In the genomic region with DNA sequence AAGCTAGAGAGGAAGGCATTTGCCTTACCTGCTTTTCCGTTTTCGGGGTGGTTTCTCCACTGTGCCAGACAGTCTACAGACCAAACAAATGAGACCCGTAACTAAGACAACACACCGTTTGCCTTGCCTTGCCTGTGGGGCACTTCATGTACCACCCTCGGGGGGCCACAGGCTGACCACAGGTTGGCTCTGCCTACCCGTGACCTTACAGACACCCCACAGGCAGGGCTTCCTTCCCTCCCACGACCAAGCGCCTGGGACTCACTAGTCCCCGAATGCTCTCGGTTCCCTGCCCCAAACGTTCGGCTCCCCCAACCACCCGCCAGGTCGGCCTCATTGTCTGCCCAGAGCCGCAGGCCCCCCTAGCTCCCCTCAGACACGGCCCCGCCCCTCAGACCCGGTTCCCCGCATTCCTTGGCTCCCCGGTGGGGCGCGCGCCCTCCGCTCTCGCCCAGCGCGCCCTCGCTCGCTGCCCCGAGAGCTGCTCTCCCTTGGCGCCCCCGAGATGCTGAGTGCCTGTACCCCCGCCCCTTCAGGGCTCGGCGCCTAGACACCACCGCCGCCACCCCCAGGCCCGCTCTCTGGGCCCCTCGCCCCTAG, we compare ENCODE assay signal across 8 mouse cellular contexts. TPM values are rescaled to one million over a fixed set of nuclear protein-coding genes. Genes with fewer than 3 reads are reported as not detected.
DNase-seq lines count a peak whose midpoint lies in the region; ATAC-seq and TF ChIP-seq lines count a peak whose summit lies in the region.

No protein-coding gene starts in this region.

- TF ChIP-seq POLR2A in ES-Bruce4 (IDR thresholded peaks at IDR 0.05; ENCODE audit: insufficient read depth, low read length) = no peak

- TF ChIP-seq EP300 in ES-Bruce4 (IDR thresholded peaks at IDR 0.05; ENCODE audit: insufficient read depth, low read depth, low read length) = no peak

- peak overlapping the region; percentile 85 for H3K4me2 ChIP-seq in heart, embryonic 13.5 days
- peak overlapping the region; percentile 71 for H3K4me2 ChIP-seq in embryonic facial prominence, embryonic 12.5 days (replicated peaks)

- no peak for DNase-seq in heart, adult 18-20 months
- peak; percentile 19 for DNase-seq in lung, postnatal 25 days (ENCODE audit: low spot score)
- DNase-seq in spleen, postnatal 4 days (ENCODE audit: low spot score in 2 of 2) = peak; percentile 51 to 81
- no peak for DNase-seq in embryo, embryonic 9.5 days (ENCODE audit: extremely low spot score)

- peaks cover 10% of the 10 kb centered on the region for H3K36me3 ChIP-seq in heart, embryonic 13.5 days
- H3K36me3 ChIP-seq in ES-Bruce4 (ENCODE audit: control insufficient read depth, insufficient read depth, low read length, poor library complexity, severe bottlenecking) = no peaks in the 10 kb centered on the region; the same call in 1 of the 2 replicates
- H3K36me3 ChIP-seq in embryonic facial prominence, embryonic 12.5 days = 0 out of 2 replicates have a peak, but pooled peaks cover 4% of the 10 kb centered on the region

- peaks cover 16% of the 10 kb centered on the region for H3K4me1 ChIP-seq in heart, embryonic 13.5 days
- H3K4me1 ChIP-seq in ES-Bruce4 (ENCODE audit: control insufficient read depth, insufficient read depth, low read length) = no peaks in the 10 kb centered on the region
- peaks cover 8% of the 10 kb centered on the region; the same call in 1 of the 2 replicates for H3K4me1 ChIP-seq in embryonic facial prominence, embryonic 12.5 days

- TF ChIP-seq CTCF in ES-Bruce4 (IDR thresholded peaks at IDR 0.05; ENCODE audit: low read depth, low read length) = no peak

- H3K4me3 ChIP-seq in heart, embryonic 13.5 days = peak overlapping the region; percentile 85
- H3K4me3 ChIP-seq in ES-Bruce4 (ENCODE audit: low read depth, low read length) = peak overlapping the region; percentile 86
- H3K4me3 ChIP-seq in embryonic facial prominence, embryonic 12.5 days = peak overlapping the region; percentile 95

- peak overlapping the region; percentile 94 for H3K27ac ChIP-seq in heart, embryonic 13.5 days (replicated peaks)
- H3K27ac ChIP-seq in ES-Bruce4 (ENCODE audit: insufficient read depth, low read length) = peak overlapping the region; percentile 34; the same call in 1 of the 2 replicates
- H3K27ac ChIP-seq in embryonic facial prominence, embryonic 12.5 days = peak overlapping the region; percentile 98

- H3K27me3 ChIP-seq in heart, embryonic 13.5 days (replicated peaks) = no peaks in the 10 kb centered on the region
- H3K27me3 ChIP-seq in ES-Bruce4 (ENCODE audit: control insufficient read depth, insufficient read depth, low read length, poor library complexity, severe bottlenecking) = no peaks in the 10 kb centered on the region
- H3K27me3 ChIP-seq in embryonic facial prominence, embryonic 12.5 days = no peaks in the 10 kb centered on the region

- ATAC-seq in heart, embryonic 13.5 days (ENCODE audit: extremely low read depth, insufficient number of reproducible peaks, low FRiP score, low TSS enrichment) = peak; percentile 75
- ATAC-seq in embryonic facial prominence, embryonic 12.5 days (ENCODE audit: insufficient number of reproducible peaks, insufficient read depth, low FRiP score, low TSS enrichment) = peak; percentile 91
- peak; percentile 22 for ATAC-seq in inflammation-experienced regulatory T-cells, adult 6 months

- under 1% methylated on average over 39 of the region's 39 CpGs for WGBS in heart, embryonic 13.5 days
- WGBS in embryonic facial prominence, embryonic 12.5 days = under 1% methylated on average over 39 of the region's 39 CpGs

- H3K9me3 ChIP-seq in heart, embryonic 13.5 days = no peaks in the 10 kb centered on the region
- no peaks in the 10 kb centered on the region for H3K9me3 ChIP-seq in ES-Bruce4 (replicated peaks; ENCODE audit: control insufficient read depth, insufficient read depth, low read length, poor library complexity, severe bottlenecking)
- no peaks in the 10 kb centered on the region for H3K9me3 ChIP-seq in embryonic facial prominence, embryonic 12.5 days

- peak overlapping the region; percentile 90 for H3K9ac ChIP-seq in heart, embryonic 13.5 days
- H3K9ac ChIP-seq in ES-Bruce4 (ENCODE audit: low read depth, poor library complexity, severe bottlenecking) = peak overlapping the region; percentile 84
- H3K9ac ChIP-seq in embryonic facial prominence, embryonic 12.5 days = peak overlapping the region; percentile 95

RNA-seq across cellular contexts. Expression of gene Scai, which starts 0.5 kb away (rescaled TPM):
- polyA plus RNA-seq in heart, embryonic 13.5 days (2015; fragmentation: Nextera tagmentation; extraction: Ambion mirVana) = 5.7 and 6.6 TPM in 2 replicates
- 1 to 10 TPM; 5.0 to 5.1 TPM for total RNA-seq in heart, adult 18-20 months (2021)
- 18.7 and 18.8 TPM in 2 replicates for polyA plus RNA-seq in ES-Bruce4 (2011; ENCODE audit: insufficient read depth, insufficient read length, low read depth, missing spikeins)
- 19.0 and 19.9 TPM in 2 replicates for polyA plus RNA-seq in embryonic facial prominence, embryonic 12.5 days (2016; fragmentation: Nextera tagmentation; extraction: Ambion mirVana)
- polyA plus RNA-seq in inflammation-experienced regulatory T-cells, adult 6 months (2017; shearing (Covaris generic)) = 10 to 100 TPM in 2 of 3 experiments, 1 to 10 TPM in 1; 9.7 to 21.0 (median 14.3) TPM

RNA-seq across cellular contexts. Expression of gene Ppp6c, which starts 36.2 kb away (rescaled TPM):
- 44.4 and 46.2 TPM in 2 replicates for polyA plus RNA-seq in heart, embryonic 13.5 days (2015; fragmentation: Nextera tagmentation; extraction: Ambion mirVana)
- total RNA-seq in heart, adult 18-20 months (2021) = 10 to 100 TPM; 56.3 to 56.5 TPM
- 78.0 and 81.1 TPM in 2 replicates for polyA plus RNA-seq in ES-Bruce4 (2011; ENCODE audit: insufficient read depth, insufficient read length, low read depth, missing spikeins)
- 64.6 and 67.1 TPM in 2 replicates for polyA plus RNA-seq in embryonic facial prominence, embryonic 12.5 days (2016; fragmentation: Nextera tagmentation; extraction: Ambion mirVana)
- polyA plus RNA-seq in inflammation-experienced regulatory T-cells, adult 6 months (2017; shearing (Covaris generic)) = 100 to 1,000 TPM; 113 to 155 (median 122) TPM

Comparison
In these comparisons a context has a peak if more than half of its experiments do, and no peak if none do; other contexts are left out.
1. ATAC-seq: peak in every context shown above with its lines; median percentile 91 in embryonic facial prominence, embryonic 12.5 days; 75 in heart, embryonic 13.5 days; 22 in inflammation-experienced regulatory T-cells, adult 6 months.
2. H3K27ac ChIP-seq: peak in every context shown above with its lines; median percentile 98 in embryonic facial prominence, embryonic 12.5 days; 94 in heart, embryonic 13.5 days; 34 in ES-Bruce4.
3. DNase-seq: peak in lung, postnatal 25 days (single experiment) and spleen, postnatal 4 days (2 of 2); none in heart, adult 18-20 months (0 of 2) and embryo, embryonic 9.5 days (single experiment).
4. Peak in every context shown above with its lines, with median percentiles within 50 percentile points of each other: H3K4me3 ChIP-seq and H3K9ac ChIP-seq.